Mouse (Mus musculus): ENCODE measurements at regions not wholly inside any gene's neighbourhood (a gene's known extent, or its start where the extent isn't known, plus 50 kb on each side); places are given as distances from the start of the nearest gene placed in this dataset.

GRCm38 (mm10) chr10:87732658-87733057 is 125.4 kb upstream of the Igf1 start:
- no peak for DNase-seq

DNA sequence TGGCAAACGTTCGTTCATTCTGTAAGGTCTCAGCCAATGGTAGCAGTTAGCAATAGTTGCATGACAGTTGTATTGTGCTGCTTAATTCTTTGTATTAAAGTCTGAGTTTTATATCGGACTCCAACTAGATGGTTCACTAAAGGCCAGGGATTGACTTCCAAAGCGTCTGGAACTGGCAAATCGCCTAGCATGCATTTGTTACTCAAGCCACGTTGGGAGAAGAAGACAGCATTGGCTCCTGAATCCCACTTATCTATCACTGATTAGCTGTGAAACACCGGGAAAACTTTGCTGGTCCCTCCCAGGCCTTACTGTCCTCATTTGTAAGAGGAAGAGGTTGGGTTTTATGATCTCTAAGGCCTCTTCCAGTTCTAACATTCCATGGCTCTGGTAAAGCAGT is 124.8 kb upstream of the Igf1 start:
- no peak for DNase-seq

DNA sequence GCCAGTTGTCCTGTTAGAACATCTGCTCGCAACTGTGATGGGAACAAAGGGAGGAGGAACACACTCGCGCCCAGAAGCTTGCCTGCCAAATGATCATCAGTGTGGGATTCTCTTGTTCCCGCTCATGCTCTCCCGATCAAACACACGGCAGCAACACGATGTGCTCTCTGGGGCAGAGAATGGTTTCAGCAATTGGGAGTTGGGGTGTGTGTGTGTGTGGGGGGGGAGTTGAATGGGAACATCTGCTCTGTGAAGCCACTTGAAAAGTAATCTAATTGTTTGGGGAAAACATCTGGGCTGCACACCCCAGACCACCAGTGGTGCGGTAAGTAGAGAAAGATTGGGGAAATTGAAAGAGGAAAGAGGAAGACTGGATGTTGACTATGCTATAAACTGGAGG is 117.7 kb upstream of the Igf1 start:
- DNase-seq, result peak in 1 of 2 experiments; percentile 7

- DNase-seq, result no peak
Measured at GRCm38 (mm10) chr10:87742766-87743165, 115.3 kb upstream of the Igf1 start.

- no peak for DNase-seq
Measured at GRCm38 (mm10) chr10:87747846-87748552, 110.1 kb upstream of the Igf1 start.

GRCm38 (mm10) chr10:87748631-87749193 is 109.4 kb upstream of the Igf1 start:
- no peak for DNase-seq

DNA sequence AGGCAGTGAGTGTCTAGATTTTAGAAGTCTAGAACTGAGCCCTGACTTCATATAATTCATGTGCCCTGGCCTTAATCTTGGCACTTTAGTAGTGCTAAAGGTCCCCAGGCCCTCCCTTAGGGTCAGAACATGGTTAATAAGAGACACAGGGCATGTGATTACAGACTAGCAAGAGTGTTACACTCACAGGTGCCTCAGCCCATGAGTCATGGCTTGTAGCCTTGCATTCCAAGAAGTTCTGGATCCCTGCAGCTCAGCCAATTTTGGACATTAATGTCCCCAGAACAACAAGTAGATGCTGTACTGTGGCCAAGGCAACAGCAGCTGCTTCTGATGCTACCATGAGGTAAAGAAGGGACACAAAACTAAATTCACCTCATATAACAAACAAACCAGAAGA is 107.7 kb upstream of the Igf1 start:
- no peak for DNase-seq

DNA sequence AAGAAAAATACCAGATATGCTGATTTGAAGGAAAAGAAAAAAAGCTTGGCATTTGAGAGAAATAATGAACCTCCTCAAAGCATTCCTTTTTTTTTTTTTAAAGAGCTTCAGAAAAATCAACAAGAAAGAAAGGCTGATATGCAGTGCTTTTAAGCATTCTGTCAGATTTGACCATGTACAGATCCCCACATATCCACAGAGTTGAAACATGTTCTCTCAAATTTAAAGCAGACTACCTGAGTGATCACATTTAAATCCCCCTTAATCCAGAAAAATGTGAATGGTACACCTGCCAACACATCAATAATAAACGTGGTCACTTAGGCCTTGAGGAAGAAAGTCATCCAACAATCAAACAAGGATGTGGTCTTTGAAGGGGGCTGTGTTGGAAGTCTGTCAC is 107.1 kb upstream of the Igf1 start:
- no peak for DNase-seq

DNA sequence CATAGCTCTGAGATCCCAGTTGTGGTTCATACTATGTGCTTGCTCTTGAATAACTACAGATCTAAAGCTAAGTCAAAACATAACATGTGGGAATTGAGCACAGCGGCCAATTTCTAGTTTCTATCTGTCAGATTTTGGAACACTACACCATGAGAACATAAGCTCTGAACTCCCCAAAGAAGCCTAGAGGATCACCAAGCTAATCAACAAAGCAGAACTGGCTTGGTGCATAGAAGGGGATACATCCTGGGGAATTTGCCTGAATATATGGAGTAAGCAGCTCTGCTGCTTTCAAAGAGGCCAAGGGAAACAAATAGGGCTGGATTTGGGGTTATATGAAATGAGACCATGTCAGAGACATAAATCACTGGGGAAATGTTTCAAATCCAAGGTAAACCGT is 105.9 kb upstream of the Igf1 start:
- DNase-seq, result no peak

DNA sequence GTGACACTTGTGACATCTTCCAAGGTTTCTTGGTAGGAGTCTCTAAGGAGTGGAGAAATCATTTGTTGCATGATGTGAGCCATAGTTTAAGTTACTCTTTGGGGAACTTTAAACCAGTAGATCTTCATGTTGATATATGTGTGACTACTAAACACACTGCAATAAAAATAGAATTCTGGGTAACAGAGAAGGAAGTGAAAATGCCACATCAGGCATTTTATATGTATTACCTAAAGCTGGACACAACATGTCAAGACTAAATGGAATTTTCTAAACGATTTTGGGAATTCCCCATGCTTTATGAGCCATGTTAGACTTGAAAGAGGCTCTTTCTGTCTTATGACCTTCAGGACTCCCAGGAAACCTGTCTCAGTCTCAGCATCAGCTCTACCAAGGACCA is 104.6 kb upstream of the Igf1 start:
- no peak for DNase-seq

GRCm38 (mm10) chr10:87761528-87762030 is 96.5 kb upstream of the Igf1 start:
- no peak for DNase-seq

DNA sequence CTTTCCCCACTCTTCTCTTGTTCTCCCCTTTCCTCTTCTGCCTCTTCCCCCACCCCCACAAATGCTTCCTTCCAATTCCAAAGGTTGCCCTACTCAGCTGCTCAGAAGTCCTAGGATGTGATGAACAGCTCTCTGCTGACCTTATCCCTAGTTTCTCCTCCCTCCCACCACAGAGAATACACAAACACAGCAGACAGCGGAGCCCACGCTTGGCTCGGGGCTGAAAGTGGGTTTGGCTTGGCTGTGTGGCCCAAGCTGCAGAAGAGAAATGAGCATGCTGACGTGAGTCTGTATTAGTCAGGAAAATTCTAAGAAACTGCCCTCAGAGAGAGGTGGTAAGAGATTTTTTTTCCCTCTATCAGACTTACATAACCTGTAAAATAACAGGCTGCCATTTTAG is 70.5 kb upstream of the Igf1 start:
- DNase-seq, result peak; percentile 48 to 56

- no peak for DNase-seq
Measured at GRCm38 (mm10) chr10:87792346-87792745, 65.7 kb upstream of the Igf1 start.

GRCm38 (mm10) chr10:87803936-87804791 is 53.9 kb upstream of the Igf1 start:
- peak; percentile 16 to 35 for DNase-seq

DNA sequence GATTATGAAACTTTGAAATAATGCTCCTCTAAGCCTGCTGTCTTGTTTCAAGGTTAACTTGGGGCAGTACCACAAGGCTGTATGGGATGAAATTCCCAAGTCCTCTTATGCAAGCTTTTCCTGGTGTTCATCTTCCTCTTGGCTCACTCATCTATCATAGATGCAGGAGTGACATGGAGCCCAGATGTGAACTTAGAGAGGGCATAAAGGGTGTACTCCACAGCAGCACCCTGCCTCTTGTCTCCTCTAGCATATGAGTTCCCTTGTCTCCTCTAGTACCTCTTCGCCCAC is 53.3 kb upstream of the Igf1 start:
- no peak for DNase-seq

All from kidney, postnatal 4 days (tissue).